Mouse (Mus musculus) bone marrow, adult 2 months (tissue): ENCODE measurements around the gene Dynlrb2. TPM values are rescaled to one million over a fixed set of nuclear protein-coding genes. Genes with fewer than 3 reads are reported as not detected.

Source experiments
- H3K27ac ChIP-seq: fragments of 200-500 bp; 2 replicates; pipeline ENCODE4 v1.5.1; 2012; ENCODE audit warnings: low read depth, mild to moderate bottlenecking, control low read depth, inconsistent platforms, low read length; ENCODE audit not compliant: control insufficient read depth, poor library complexity, insufficient read depth
- H3K4me1 ChIP-seq: fragments of 200-500 bp; 2 replicates; pipeline ENCODE4 v1.6.1; 2011; ENCODE audit warnings: low read length; ENCODE audit not compliant: control insufficient read depth, insufficient read depth
- H3K4me3 ChIP-seq: fragments of 200-500 bp; replicated peaks from 2 replicates; pipeline ENCODE3; 2011; ENCODE audit warnings: mild to moderate bottlenecking, low read depth, low read length, control low read depth; ENCODE audit not compliant: control insufficient read depth
- CTCF ChIP-seq: fragments of 200-500 bp; IDR thresholded peaks from 2 replicates; pipeline ENCODE4 v1.5.1; 2011; ENCODE audit warnings: low read length, control low read depth; ENCODE audit not compliant: control insufficient read depth, insufficient read depth
- POLR2A ChIP-seq: fragments of 200-500 bp; IDR thresholded peaks from 2 replicates; pipeline ENCODE4 v1.6.1; 2011; ENCODE audit warnings: low read depth, mild to moderate bottlenecking, control low read depth, low read length, borderline replicate concordance; ENCODE audit not compliant: control insufficient read depth
- whole genome bisulfite sequencing: fragments of 180-500 bp; shearing (Covaris S2); methylation state at CpG from one replicate; pipeline ENCODE4 v1.1.7; 2018; 5-methylcytosine and 5-hydroxymethylcytosine counted together
- polyA plus RNA-seq: library from polyadenylated mRNA; stranded (reverse); fragments of >200 nt; gene quantifications from 2 replicates; pipeline ENCODE4 v1.2.4, GENCODE M21; 2011; ENCODE audit warnings: low replicate concordance; ENCODE audit not compliant: missing spikeins, insufficient read depth, insufficient read length

Gene Dynlrb2
- polyA plus RNA-seq, 1 experiment, result not detected

DNA sequence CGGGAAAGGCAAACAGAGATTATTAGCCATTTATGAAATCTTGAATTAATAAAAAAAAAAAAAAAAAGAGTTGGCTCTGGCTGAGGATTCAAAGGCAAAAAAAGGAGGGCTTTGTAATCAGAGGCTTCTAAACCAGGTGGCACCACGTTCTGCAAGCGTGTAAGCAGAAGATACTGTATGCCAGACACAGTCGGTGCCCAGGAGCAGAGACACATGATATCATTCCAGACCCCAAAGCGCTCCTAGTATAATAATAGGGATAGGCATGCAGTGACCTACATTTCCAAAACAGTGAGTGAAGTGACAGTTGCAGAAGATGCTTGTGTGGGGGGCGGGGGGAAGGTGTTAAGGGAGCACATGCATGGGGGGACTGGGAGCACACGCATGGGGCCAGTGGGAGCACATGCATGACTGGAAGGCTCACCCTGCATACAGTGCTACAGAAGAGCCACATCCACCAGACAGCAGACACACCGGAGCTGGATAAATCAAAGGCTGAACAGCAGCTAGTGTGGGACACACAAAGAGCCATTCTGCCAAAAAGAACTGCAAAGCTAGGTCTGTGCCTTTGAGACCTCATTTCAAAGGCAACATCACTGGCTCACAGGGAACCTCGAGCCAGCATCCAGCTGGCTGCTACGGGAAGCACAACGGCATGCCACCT lies 17.5 kb downstream of the Dynlrb2 start:
- TF ChIP-seq CTCF, result no peak
- no peak for TF ChIP-seq POLR2A
- Histone ChIP-seq H3K4me3 (no peak overlapping the region), H3K27ac (no peak overlapping the region), H3K4me1 (no peaks in the 10 kb centered on the region)
- WGBS, result 80% methylated on average over 11 of the region's 11 CpGs

DNA sequence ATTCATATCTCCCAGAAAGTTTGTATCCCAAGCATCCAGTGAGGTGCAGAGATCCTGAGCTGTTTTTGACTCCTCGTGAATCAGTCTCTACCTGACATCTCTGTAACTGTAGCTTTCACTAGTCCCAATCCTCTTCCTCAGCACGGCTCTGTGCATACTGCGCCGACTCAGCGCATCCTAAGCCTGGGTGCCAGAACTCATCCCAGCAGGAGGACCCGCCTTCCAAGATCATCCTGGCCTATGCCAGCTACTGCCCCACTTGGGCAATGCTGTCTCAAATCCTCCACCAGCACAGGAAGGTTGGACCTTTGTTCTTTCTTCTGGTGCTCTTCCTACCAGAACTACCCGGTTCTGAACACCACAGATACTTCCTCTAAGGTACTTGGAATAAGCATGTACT lies 20.1 kb downstream of the Dynlrb2 start:
- H3K27ac ChIP-seq, result no peak overlapping the region
- H3K4me1 ChIP-seq, result no peaks in the 10 kb centered on the region
- 82% methylated on average over 7 of the region's 7 CpGs for WGBS
- no peak for TF ChIP-seq CTCF
- TF ChIP-seq POLR2A, result no peak
- H3K4me3 ChIP-seq, result no peak overlapping the region

DNA sequence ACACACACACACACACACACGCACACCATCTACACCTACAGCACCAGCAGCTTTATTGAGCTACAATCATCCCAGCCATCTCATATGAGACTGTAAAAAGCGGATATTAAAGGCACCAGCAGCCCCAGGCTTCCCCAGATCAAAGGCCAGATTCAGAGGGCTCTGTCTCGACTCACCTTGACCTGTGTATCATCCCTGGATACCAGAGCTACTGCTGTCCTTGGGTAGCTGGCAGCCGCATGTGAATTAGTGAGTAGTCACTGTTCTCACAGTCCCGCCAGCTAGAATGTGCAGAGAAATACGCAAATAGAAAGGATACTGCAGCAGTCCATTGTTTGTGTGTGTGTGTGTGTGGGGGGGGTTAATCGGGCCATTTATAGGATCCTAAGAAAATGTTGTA lies 24.0 kb downstream of the Dynlrb2 start:
- H3K4me1 ChIP-seq, result no peaks in the 10 kb centered on the region
- 80% methylated on average over 7 of the region's 7 CpGs for WGBS
- H3K27ac ChIP-seq, result no peak overlapping the region
- TF ChIP-seq CTCF, result no peak
- no peak for TF ChIP-seq POLR2A
- H3K4me3 ChIP-seq, result no peak overlapping the region

DNA sequence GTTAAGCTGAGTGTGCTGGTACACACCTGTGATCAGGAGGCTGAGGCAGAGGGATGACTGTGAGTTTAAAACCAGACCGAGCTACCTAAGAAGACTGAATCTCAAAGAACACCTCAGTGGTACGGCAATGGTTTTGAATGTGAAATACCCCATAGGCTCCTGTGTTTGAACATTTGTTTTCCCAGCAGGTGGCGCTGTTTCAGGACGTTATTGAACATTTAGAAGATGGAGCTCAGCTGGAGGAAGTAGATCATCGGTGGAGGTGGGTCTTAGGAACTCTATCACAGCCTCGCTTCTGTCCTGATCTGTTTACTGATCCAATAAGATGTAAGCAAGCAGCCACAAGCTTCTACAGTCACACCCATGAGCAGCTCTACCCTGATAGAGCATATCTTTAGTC lies 28.3 kb downstream of the Dynlrb2 start:
- Histone ChIP-seq H3K4me3 (no peak overlapping the region), H3K27ac (no peak overlapping the region), H3K4me1 (no peaks in the 10 kb centered on the region)
- 74% methylated on average over 6 of the region's 6 CpGs for WGBS
- TF ChIP-seq POLR2A (no peak), CTCF (no peak)

DNA sequence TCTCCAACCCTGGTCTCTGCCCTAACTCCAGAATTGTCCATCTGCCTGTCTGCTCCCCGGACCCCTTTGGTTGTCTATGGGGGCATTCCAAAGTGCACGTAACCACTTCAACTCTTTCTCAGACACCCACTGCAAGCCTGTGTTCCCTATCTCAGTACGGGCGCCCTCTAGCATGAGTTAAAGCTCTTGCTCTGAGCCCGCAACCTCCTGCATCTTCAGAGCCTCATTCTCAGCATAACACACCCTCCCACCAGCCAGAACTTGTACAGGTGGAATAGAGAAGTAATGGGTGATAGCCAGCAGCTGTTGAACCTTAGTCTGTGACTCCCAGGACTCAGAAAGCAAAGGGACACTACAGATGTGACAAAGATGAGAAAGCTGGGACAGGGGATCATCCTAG lies 32.0 kb downstream of the Dynlrb2 start:
- 74% methylated on average over 5 of the region's 5 CpGs for WGBS
- Histone ChIP-seq H3K27ac (no peak overlapping the region), H3K4me3 (no peak overlapping the region), H3K4me1 (no peaks in the 10 kb centered on the region; the same call in 1 of the 2 replicates)
- TF ChIP-seq CTCF (no peak), POLR2A (no peak)

DNA sequence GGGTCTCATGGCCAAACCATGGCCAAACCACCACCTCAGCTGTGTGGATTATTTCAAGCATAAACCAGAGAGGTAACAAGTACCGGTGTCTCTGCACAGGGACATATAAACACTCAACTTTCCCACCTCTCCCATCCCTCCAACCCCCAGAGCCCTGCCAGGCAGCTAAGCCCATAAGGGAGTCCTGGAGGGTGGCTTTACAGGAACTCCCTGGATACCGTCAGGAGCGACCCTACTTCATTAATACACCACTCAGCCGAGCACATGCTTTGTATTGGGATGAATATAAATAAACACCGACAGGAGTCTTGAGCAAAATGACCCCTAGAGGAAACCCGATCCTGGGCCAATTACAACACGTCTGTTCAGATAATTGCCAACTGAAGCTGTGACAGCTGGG lies 34.0 kb downstream of the Dynlrb2 start:
- Histone ChIP-seq H3K27ac (no peak overlapping the region), H3K4me3 (no peak overlapping the region), H3K4me1 (no peaks in the 10 kb centered on the region; the same call in 1 of the 2 replicates)
- TF ChIP-seq POLR2A (no peak), CTCF (no peak)
- 53% methylated on average over 7 of the region's 7 CpGs for WGBS

DNA sequence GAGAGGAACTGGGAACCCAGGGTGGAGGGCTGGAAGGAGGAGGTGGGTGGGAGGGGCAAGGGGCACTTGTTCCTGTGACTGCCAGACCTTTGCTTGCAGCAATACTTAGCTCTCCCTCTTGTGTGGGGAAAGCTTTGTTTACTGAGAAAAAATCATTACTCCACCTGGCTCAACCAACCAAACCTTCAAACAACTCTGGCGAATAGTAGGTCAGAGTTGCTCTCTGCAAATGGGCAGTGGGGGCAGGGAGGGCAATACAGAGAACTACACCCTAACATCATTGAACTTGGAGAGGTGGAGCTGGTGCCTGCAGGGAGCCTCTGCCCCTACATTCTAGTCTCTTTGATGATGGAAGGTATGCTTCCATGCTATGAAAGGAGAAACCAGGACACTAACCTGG lies 35.4 kb downstream of the Dynlrb2 start:
- WGBS, result 75% methylated on average over 1 of the region's 1 CpGs
- Histone ChIP-seq H3K4me3 (no peak overlapping the region), H3K4me1 (no peaks in the 10 kb centered on the region; the same call in 1 of the 2 replicates), H3K27ac (no peak overlapping the region)
- TF ChIP-seq CTCF, result no peak

DNA sequence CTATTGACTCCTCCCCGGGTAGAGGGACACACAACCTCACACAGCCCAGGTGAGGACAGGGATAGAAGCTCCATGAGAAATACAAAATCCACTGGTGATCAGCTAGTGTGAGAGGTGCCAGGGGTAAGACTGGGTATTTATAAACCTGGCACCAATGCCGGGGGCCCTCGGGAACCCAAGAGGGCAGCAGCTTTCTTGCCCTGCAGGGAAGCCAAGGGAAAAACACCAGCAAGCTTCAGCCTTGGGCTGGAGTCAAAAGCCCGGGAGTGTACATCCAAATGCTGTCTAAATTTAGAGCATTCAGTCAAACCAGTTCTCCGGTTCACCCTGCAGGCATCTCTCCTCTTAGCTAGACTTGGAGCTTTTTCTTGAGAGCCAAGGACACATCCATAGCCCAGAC lies 38.1 kb downstream of the Dynlrb2 start:
- Histone ChIP-seq H3K4me1 (no peaks in the 10 kb centered on the region; the same call in 1 of the 2 replicates), H3K27ac (no peak overlapping the region), H3K4me3 (no peak overlapping the region)
- WGBS, result 75% methylated on average over 5 of the region's 5 CpGs
- no peak for TF ChIP-seq POLR2A
- no peak for TF ChIP-seq CTCF

DNA sequence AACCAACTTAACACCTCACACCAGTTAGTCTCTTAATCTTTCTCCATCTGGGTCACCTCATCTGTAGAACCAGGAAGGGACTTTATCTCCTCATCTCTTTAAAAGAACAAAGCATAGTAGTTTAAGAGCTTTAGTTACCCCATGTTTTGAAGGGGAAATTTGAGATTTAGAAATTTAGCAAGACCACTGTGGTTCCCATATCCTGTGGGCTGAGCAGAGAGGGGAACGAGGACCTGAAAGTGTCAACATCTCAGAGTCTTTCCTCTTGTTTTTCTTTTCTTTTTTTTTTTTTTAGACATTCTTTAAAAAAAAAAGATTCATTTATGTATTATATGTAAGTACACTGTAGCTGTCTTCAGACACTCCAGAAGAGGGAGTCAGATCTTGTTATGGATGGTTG lies 38.6 kb downstream of the Dynlrb2 start:
- Histone ChIP-seq H3K4me1 (no peaks in the 10 kb centered on the region; the same call in 1 of the 2 replicates), H3K4me3 (no peak overlapping the region), H3K27ac (no peak overlapping the region)
- TF ChIP-seq CTCF (no peak), POLR2A (no peak)
- 2% methylated on average over 1 of the region's 1 CpGs for WGBS
